Mouse (Mus musculus) stomach, postnatal 0 days (tissue): ENCODE data around the gene Bri3.

ENCODE experiments used
- CTCF ChIP-seq: IDR thresholded peaks from 2 replicates; pipeline ENCODE4 v1.5.1; 2016; ENCODE audit warnings: antibody characterized with exemption, low read depth, mild to moderate bottlenecking, moderate library complexity
- EP300 ChIP-seq: optimal IDR thresholded peaks from 2 replicates; pipeline ENCODE3; 2016; ENCODE audit warnings: antibody characterized with exemption

GRCm38 (mm10) chr5:144223899-144224816, 20.1 kb upstream of the Bri3 start:
- TF ChIP-seq CTCF (peak; percentile 31; the same call in 1 of the 2 replicates), EP300 (no peak)
